Mouse (Mus musculus) small intestine, adult 2 months (tissue): ENCODE measurements around the gene Nsd1.

Experiments used
- CTCF ChIP-seq: fragments of 200-500 bp; IDR thresholded peaks from 2 replicates; pipeline ENCODE4 v1.5.1; 2012; ENCODE audit warnings: low read depth, mild to moderate bottlenecking, control low read depth, inconsistent platforms, low read length, moderate library complexity, mixed read lengths; ENCODE audit not compliant: insufficient replicate concordance, insufficient read length; ENCODE audit errors: extremely low read depth
- POLR2A ChIP-seq: fragments of 200-500 bp; IDR thresholded peaks from 2 replicates; pipeline ENCODE4 v1.6.1; 2012; ENCODE audit warnings: low read depth, mild to moderate bottlenecking, control low read depth, inconsistent platforms, low read length, moderate library complexity

DNA sequence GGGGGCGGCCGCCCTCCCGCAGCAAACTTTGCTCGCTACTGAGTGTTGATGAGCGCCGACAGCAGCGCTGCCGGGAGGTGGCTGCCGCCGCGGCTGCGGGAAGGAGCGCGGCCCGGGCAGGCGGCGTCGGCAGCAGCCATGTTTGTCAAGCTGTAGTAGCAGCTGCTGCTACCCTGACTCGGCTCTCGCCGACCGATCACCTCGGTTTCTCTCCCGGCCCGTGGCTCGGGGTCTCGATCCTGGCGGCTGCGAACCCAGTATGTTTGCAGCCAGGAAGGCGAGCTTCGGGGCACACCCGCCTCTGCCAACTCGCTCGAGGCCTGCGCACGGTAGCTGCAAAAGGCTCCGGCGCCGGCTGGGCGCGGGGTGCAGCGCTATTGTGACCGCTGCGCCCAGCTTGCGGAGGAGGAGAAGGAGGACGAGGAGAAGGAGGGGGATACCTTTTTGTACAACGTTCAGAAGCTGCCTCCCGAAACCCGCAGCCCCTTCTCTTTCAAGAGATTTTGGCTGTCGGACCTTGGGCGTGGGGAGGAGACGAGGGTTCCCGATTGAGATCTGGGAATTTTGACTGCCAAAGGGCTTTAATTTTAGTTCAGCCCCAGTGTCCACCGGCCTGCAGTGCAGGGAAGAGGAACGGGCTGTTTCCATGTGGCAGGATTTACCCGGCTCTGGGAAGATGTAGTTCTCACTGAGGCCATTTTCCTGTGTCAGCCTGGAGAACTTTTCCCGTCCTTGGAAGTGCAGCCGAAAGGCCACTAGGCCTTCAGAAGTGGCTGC lies 3.0 kb downstream of the Nsd1 start:
- TF ChIP-seq CTCF = no peak
- TF ChIP-seq POLR2A = peak; percentile 23; the same call in 1 of the 2 replicates
